Mouse (Mus musculus) heart, adult 2 months (tissue): Measurements from ENCODE around the gene Mrpl30.

Source experiments
- CTCF ChIP-seq: fragments of 200-600 bp; IDR thresholded peaks from 2 replicates; pipeline ENCODE4 v1.8.1; 2022; ENCODE audit warnings: antibody characterized with exemption, mild to moderate bottlenecking, moderate library complexity
- EP300 ChIP-seq: fragments of 200-500 bp; IDR thresholded peaks from 2 replicates; pipeline ENCODE4 v1.6.1; 2011; ENCODE audit warnings: low read depth, low read length, control low read depth; ENCODE audit not compliant: insufficient read depth

DNA sequence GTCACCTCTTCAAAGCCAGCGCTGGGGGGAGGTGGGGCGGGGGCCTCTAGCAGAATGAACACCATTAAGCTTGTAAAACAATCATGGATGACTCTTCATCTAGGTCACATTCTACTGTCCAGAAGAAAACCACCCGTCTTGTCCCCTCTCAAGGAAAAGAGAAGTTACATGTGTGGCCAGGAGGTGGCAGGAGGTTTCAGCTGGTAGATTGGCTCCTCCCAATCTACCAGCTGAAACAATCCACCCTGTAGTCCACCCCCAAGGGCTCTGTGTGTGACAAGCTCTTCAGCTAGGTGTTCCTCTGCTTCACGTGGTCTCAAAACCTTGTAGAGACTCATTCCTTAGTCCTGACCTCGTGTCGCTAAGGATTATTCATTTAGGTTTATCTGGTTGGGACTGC, 12.9 kb downstream of the Mrpl30 start:
- TF ChIP-seq CTCF (peak; percentile 58), EP300 (no peak)
